Mouse (Mus musculus): ENCODE data around the gene Rab3ip. TPM values are rescaled to one million over a fixed set of nuclear protein-coding genes. Genes with fewer than 3 reads are reported as not detected.

Rab3ip gene
- polyA plus RNA-seq, 1 experiment, result 98.2 TPM

DNA sequence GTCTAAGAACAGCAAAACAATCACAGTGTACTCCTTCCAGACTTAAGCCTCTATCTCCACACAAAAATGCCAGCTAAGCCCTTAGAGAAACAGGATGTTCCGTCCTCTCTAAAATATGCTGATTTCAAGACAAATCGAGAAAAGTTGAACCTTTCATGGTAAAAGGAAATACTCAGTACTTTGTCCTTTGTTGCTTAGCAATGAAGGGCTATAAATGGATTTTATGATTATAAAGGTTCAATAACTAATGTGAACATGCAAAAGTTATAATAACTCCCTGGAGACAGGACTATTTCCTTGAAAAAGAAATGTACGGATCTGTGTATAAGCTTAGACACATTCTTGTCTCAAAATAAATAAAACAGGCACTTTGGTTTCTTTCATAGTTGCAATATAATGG lies 66.0 kb downstream of the Rab3ip start:
- DNase-seq (ENCODE audit: low read depth, low spot score), result no peak
- 33% methylated on average over 3 of the region's 3 CpGs for WGBS

DNA sequence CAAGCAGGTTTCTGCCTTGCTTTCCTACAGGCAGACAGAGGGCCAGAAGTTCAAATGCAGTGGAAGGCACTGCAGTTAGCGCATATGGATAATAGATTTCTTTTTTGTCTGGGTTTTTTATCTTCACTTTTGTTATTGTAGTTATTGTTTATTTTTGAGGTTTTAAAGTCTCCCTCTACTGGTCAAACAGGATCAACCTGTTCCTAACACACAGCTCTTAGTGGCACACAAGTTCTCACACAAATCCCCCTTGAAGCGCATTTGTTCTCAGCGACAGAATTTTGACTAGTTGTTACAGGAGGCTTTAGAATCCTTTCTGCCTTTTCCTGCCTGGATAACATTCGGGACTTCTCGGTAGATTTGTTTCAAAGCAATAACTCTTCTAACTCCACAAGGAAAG lies 67.0 kb downstream of the Rab3ip start:
- no peak for DNase-seq (ENCODE audit: low read depth, low spot score)

DNA sequence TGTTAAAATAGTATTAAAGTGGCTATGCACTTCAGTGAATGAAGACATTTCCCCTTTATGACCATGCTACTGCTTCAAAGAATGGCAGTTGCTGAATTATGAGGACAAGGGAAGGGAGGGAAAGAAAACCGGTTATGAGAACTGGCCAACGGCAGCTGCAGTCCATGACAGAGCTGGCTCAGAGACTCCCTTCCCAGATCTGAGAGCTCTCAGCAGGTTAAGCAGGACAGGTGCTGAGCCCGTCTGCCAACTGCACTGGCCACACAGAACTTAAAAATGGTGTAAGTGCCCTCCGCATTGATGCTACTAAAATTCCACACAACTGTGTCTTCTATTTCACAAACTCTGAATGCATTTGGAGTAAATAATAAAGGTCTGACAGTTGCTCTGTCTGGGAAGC lies 73.1 kb downstream of the Rab3ip start:
- 72% methylated on average over 4 of the region's 4 CpGs for WGBS

More for the DNA sequence above, 67.0 kb downstream of the Rab3ip start:
- 32% methylated on average over 5 of the region's 5 CpGs for WGBS

DNA sequence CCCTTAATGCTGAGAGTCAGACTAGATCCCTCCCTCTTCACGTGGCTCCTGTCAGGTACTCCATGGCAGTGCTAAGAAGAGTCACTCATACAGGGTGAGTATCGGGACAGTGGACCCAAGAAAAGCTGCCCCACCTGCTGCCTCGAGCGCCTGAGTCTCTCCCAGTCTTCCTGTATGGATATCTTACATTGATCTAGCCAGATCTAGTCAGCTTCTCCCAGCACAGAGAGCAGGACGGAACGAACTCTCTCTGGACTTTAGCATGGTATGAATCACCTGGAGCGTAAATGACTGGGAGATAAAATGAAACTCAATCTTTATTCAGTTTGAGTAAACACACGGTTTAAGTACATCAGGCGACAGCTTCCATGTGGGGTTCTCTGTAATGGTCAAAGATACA lies 76.1 kb downstream of the Rab3ip start:
- 24% methylated on average over 9 of the region's 9 CpGs for WGBS
- no peak for DNase-seq (ENCODE audit: low read depth, low spot score)

More for the DNA sequence above, 73.1 kb downstream of the Rab3ip start:
- no peak for DNase-seq (ENCODE audit: low read depth, low spot score)

DNA sequence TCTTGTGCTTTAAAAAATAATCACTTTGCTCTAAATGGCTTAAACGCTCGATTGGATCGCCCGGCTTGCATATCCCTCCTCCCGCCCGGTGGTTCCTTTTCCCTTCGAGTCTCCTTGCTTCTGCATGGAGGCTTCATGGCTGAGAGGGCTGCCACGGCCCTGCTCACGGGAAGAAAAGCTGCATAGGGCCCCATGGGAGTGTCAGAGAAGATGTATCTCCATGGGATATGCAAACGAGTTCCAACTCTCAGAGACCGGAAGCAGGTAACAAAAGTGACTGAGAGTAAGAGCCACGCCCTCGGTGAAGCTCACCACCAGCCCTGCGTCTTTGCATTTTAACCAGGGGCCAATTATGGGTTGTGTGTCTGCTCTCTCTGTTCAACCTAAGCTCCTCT lies 78.6 kb downstream of the Rab3ip start:
- WGBS, result 53% methylated on average over 14 of the region's 14 CpGs
- no peak for DNase-seq (ENCODE audit: low read depth, low spot score)

DNA sequence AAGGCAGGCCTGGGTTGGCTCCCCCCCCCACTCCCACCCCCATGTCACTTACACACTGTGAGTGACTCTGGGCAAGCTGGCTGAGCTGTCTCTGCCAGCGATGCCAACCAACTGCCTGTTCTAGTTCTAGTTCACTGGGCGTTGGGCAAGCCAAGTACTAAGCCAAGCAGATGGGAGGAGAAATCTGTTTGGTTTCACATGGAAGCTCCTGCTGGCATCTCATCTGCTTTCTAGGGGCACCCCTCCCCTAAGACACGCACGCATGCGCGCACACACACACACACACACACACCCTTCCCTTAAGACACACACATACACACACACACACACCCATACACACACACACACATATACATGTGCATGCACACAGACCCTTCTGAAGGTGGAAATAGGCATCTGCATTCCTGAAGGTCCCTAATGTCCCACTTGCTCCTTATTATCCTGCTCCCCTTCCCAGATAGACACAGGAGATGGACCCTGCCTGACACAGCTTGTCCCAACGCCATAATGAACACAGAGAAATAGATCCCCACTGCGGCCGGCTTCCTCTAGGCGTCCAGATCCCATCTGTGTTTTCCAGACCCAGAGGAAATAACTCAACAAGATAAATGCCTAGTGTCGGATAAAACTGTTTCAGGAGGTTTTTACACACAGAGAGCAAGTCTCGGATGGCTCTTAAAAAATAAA lies 79.1 kb downstream of the Rab3ip start:
- WGBS, result 81% methylated on average over 12 of the region's 12 CpGs
- DNase-seq (ENCODE audit: low read depth, low spot score), result no peak

DNA sequence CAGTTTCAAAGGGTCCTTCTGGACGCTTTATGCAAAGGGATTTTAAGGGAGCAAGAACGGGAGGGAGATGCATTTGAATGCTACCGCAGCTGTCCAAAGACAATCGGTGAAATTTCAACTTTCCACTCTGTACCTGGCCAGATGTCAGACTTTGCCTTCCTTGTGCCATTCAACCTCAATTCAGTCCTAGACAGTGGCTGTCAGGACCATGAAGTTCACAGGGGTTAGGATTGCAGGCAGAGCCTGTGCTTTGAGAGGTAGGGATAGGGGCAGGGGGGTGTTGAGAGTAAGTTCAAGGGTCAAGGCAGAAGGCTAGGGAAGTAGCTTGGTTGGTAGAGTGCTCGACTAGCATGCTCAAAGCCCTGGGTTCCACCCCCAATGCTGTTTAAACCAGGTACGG lies 79.8 kb downstream of the Rab3ip start:
- WGBS, result 88% methylated on average over 6 of the region's 6 CpGs
- DNase-seq (ENCODE audit: low read depth, low spot score), result no peak

Other genes with a start within 250 kb of the Rab3ip start
- gene Myrfl, start 53.9 kb downstream of the Rab3ip start, polyA plus RNA-seq (2012; rRNA removed), result 25.9 and 39.9 TPM in 2 replicates
- not detected in 2 replicates for gene Gm10271, start 21.8 kb upstream of the Rab3ip start, polyA plus RNA-seq (2012; rRNA removed)
- gene Best3, start 35.5 kb upstream of the Rab3ip start, polyA plus RNA-seq (2012; rRNA removed), result 0.06 TPM in 1 of 2 replicates, not detected in the other
- gene Lrrc10, start 94.6 kb upstream of the Rab3ip start, polyA plus RNA-seq (2012; rRNA removed), result 0.07 and 0.10 TPM in 2 replicates
- 94.0 and 107 TPM in 2 replicates for gene Cct2, start 113.0 kb upstream of the Rab3ip start, polyA plus RNA-seq (2012; rRNA removed)
- 5.8 and 10.9 TPM in 2 replicates for gene Frs2, start 197.8 kb upstream of the Rab3ip start, polyA plus RNA-seq (2012; rRNA removed)